Mouse (Mus musculus): ENCODE measurements around the gene Actn2.

DNA sequence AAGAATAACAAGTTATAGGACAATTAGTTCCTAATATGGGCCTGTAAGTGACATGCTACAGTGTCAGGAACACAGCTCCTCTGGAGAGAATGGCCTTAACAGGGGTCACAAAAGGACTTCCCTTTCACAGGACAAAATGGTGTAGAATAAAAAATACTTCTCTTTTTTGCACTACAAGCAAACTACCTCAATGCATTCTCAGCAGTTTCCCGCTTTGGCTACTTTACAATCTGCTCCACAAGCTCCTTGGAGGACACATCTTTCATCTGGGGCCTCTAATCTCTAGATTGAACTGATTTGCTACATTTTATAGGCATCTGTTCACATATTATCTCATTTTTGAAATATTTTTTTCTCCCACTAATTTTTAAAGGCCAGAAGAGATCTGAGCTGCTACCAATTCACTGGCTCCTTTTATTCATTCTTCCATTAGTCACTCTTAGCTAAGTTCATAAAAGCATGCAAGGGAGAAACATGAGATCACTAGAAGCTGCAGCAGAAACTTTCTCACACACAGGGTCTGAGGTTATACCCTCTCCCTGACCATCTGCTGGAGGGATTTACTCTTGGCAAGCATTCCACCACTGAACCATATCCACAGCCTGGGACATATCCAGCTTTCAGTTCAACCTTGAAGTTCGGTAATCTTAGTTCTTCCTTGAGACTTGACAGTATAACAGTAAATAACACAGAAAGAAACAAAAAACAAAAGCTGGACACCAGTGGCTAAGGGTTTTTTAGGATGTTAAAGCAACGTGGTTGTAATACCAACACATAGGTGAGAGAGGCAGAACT, 84.5 kb downstream of the Actn2 start:
- TF ChIP-seq CTCF (IDR thresholded peaks at IDR 0.05; ENCODE audit: control insufficient read depth, insufficient read depth, insufficient read length): no peak
- TF ChIP-seq MAX (IDR thresholded peaks at IDR 0.05): no peak
- no peak for TF ChIP-seq USF1 (IDR thresholded peaks at IDR 0.05; ENCODE audit: low read depth)
- TF ChIP-seq CEBPB (IDR thresholded peaks at IDR 0.05; ENCODE audit: low read depth): no peak
- no peak for TF ChIP-seq MYOG (IDR thresholded peaks at IDR 0.05; ENCODE audit: control insufficient read depth, extremely low read depth, insufficient read length)

Measured in C2C12 (cell line).